Mouse (Mus musculus) small intestine, adult 2 months (tissue): Measurements from ENCODE around the gene P3h2. TPM values are rescaled to one million over a fixed set of nuclear protein-coding genes. Genes with fewer than 3 reads are reported as not detected.

ENCODE experiments used
- H3K27ac ChIP-seq: fragments of 200-500 bp; 2 replicates; pipeline ENCODE4 v1.5.1; 2012; ENCODE audit warnings: low read depth, low read length, control low read depth, inconsistent platforms; ENCODE audit not compliant: insufficient read depth
- H3K27me3 ChIP-seq: fragments of 200-500 bp; 2 replicates; pipeline ENCODE4 v1.6.1; 2012; ENCODE audit warnings: mild to moderate bottlenecking, moderate library complexity, low read length, inconsistent platforms; ENCODE audit not compliant: control insufficient read depth, insufficient read depth
- H3K36me3 ChIP-seq: fragments of 200-500 bp; 2 replicates; pipeline ENCODE4 v1.6.1; 2012; ENCODE audit warnings: mild to moderate bottlenecking, low read length, control low read depth, inconsistent platforms; ENCODE audit not compliant: control insufficient read depth, insufficient read depth
- H3K4me1 ChIP-seq: fragments of 200-500 bp; 2 replicates; pipeline ENCODE4 v1.6.1; 2012; ENCODE audit warnings: low read length, inconsistent platforms, mixed read lengths; ENCODE audit not compliant: control insufficient read depth, insufficient read depth, insufficient read length
- H3K4me3 ChIP-seq: fragments of 200-500 bp; 2 replicates; pipeline ENCODE4 v1.5.1; 2012; ENCODE audit warnings: low read depth, mild to moderate bottlenecking, control low read depth, inconsistent platforms, low read length, moderate library complexity
- CTCF ChIP-seq: fragments of 200-500 bp; IDR thresholded peaks from 2 replicates; pipeline ENCODE4 v1.5.1; 2012; ENCODE audit warnings: low read depth, mild to moderate bottlenecking, control low read depth, inconsistent platforms, low read length, moderate library complexity, mixed read lengths; ENCODE audit not compliant: insufficient replicate concordance, insufficient read length; ENCODE audit errors: extremely low read depth
- POLR2A ChIP-seq: fragments of 200-500 bp; IDR thresholded peaks from 2 replicates; pipeline ENCODE4 v1.6.1; 2012; ENCODE audit warnings: low read depth, mild to moderate bottlenecking, control low read depth, inconsistent platforms, low read length, moderate library complexity
- WGBS: fragments of 180-500 bp; shearing (Covaris S2); methylation state at CpG from one replicate; pipeline ENCODE4 v1.1.7; 2018; 5-methylcytosine and 5-hydroxymethylcytosine counted together
- polyA plus RNA-seq: library from polyadenylated mRNA; depleted of rRNA; stranded (reverse); fragments of >200 nt; gene quantifications from 2 replicates; pipeline ENCODE4 v1.2.3, GENCODE M21; 2012

The P3h2 gene
- polyA plus RNA-seq, 1 experiment, result 2.0 TPM

DNA sequence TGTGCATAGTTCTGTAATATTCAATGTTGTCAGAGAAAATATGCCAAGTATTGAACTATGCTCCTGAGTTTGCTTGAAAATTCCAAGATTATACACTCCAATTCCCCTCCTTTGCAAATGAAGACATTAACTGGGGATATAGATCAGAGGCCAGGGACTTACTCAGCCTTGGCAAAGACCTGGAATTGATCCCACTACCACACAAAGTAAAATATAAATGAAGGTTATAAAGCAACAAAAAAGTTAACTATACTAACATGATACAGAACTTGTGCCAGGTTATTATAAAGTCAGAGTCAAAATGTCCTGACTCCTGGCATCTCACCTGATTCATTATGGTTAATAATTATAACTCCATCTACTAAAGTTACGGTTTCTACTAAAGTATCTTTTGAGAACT is 18.6 kb downstream of the P3h2 start:
- WGBS, result 88% methylated on average over 1 of the region's 1 CpGs
- Histone ChIP-seq H3K27me3 (no peaks in the 10 kb centered on the region), H3K4me1 (no peaks in the 10 kb centered on the region), H3K27ac (no peak overlapping the region), H3K4me3 (no peak overlapping the region), H3K36me3 (no peaks in the 10 kb centered on the region)
- TF ChIP-seq POLR2A (no peak), CTCF (no peak)

DNA sequence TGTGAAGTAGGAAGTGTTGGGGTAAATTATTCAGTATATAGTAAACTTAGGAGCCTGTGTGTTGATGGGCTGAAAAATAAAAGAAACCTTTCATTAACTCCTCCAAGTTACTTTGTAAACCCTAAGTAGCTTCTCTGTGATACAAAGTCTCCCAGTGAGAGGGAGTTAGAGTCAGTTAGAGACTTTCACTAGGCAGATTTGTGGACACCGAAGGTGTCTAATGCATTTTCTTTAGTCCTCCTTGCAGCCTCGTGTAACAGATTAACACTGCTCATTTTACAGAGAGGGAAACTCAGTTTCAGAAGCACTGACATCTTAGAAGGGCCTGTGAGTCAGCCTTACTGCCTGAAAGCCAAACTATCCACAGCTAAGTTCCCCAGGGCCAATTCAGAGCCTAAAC is 20.4 kb downstream of the P3h2 start:
- H3K27me3 ChIP-seq, result no peaks in the 10 kb centered on the region
- TF ChIP-seq POLR2A (no peak), CTCF (no peak)
- no peak overlapping the region for H3K27ac ChIP-seq
- H3K4me3 ChIP-seq, result no peak overlapping the region
- H3K36me3 ChIP-seq, result no peaks in the 10 kb centered on the region
- no peaks in the 10 kb centered on the region for H3K4me1 ChIP-seq
- WGBS, result 61% methylated on average over 2 of the region's 2 CpGs

DNA sequence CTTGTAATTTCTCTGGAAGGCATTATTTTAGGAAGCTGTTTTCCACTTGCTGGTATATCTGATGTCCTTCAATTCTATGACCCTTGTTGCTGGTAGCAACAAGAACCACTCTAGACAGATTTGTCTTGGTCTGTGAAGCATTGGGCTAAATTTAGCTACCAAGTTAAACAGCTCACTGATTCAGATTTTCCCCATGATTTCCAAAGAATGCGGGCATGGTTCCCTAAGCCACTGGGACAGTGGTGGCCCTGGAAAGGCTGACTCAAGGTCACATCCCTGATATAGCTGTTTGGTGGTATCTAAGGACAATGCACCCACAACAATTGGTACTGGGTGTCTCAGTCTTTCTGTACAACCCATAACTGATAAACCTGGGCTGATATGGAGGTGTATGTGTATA is 22.8 kb downstream of the P3h2 start:
- Histone ChIP-seq H3K27me3 (no peaks in the 10 kb centered on the region), H3K36me3 (no peaks in the 10 kb centered on the region), H3K4me1 (no peaks in the 10 kb centered on the region), H3K27ac (no peak overlapping the region), H3K4me3 (no peak overlapping the region)
- 60% methylated on average over 1 of the region's 1 CpGs for WGBS
- TF ChIP-seq POLR2A, result no peak
- TF ChIP-seq CTCF, result no peak

- no peak overlapping the region for H3K27ac ChIP-seq
Observed at GRCm38 (mm10) chr16:26082391-26082790, 23.2 kb downstream of the P3h2 start.

GRCm38 (mm10) chr16:26078923-26079351 is 26.6 kb downstream of the P3h2 start:
- TF ChIP-seq CTCF, result no peak
- H3K4me3 ChIP-seq, result no peak overlapping the region
- H3K4me1 ChIP-seq, result no peaks in the 10 kb centered on the region
- no peaks in the 10 kb centered on the region for H3K27me3 ChIP-seq
- no peaks in the 10 kb centered on the region for H3K36me3 ChIP-seq
- 40% methylated on average over 7 of the region's 7 CpGs for WGBS
- no peak overlapping the region for H3K27ac ChIP-seq

More at GRCm38 (mm10) chr16:26082391-26082790, 23.2 kb downstream of the P3h2 start:
- no peak overlapping the region for H3K4me3 ChIP-seq
- TF ChIP-seq POLR2A, result no peak
- no peak for TF ChIP-seq CTCF
- no peaks in the 10 kb centered on the region for H3K4me1 ChIP-seq
- no peaks in the 10 kb centered on the region for H3K27me3 ChIP-seq
- H3K36me3 ChIP-seq, result no peaks in the 10 kb centered on the region

DNA sequence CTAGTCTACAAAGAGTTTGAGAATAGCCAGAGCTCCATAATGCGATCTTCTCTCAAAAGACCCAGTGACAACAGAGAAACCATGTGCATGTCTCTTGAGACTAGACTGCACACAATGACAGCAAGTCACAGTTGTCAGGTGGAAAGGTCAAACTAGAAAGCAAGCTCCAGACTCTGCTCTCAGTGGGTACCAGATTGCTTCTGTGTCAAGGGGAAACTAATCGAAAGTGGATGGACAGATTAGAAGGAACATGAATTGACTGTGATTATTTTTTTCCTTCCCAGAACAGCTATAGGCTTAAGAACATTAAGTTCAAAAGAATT is 27.5 kb downstream of the P3h2 start:
- H3K27ac ChIP-seq, result no peak overlapping the region
- TF ChIP-seq CTCF (no peak), POLR2A (no peak)
- 66% methylated on average over 2 of the region's 2 CpGs for WGBS
- no peaks in the 10 kb centered on the region for H3K4me1 ChIP-seq
- H3K4me3 ChIP-seq, result no peak overlapping the region
- no peaks in the 10 kb centered on the region for H3K36me3 ChIP-seq
- H3K27me3 ChIP-seq, result no peaks in the 10 kb centered on the region

DNA sequence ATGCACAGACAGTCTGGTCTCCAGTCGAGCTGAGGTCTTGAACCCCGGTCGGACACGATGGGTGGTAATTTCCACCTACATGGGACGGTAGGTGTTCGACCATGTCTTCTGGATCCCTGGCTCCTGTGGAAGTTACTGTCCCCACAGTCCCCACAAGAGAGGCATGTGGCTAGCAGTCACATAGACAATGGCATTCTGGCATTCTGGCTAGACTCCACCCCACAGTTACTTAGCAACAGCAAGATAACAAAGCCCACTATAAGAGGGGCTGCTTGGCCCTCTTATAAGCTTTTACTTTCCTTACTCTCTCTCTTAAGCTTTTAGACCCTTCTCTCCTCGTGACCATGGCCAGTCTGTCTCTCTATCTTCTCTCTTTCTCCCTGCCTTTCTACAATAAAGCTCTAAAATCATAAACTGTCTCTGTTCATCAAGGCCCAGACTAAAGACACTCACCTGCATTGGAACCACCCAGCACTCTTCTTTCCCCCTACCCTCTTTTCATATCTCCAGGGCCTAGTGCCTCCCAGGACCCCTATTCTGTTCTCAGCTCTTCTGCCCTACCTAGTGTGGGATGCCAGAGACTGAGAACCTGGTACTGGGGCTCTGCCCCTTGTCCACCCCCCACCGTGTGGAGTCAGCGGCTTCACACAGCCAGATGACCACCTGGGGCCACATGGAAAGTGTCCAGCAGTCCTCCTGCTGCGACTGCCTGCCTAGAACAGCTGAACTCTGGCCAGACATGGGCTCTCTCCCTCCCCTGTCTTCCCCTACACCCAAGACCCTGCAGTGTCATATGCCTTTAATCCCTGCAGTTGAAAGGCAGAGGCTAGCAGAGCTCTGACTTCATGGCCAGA is 28.1 kb downstream of the P3h2 start:
- H3K4me3 ChIP-seq, result no peak overlapping the region
- H3K27me3 ChIP-seq, result no peaks in the 10 kb centered on the region
- H3K27ac ChIP-seq, result no peak overlapping the region
- TF ChIP-seq CTCF, result no peak
- TF ChIP-seq POLR2A, result no peak
- 65% methylated on average over 10 of the region's 10 CpGs for WGBS
- H3K4me1 ChIP-seq, result no peaks in the 10 kb centered on the region
- H3K36me3 ChIP-seq, result no peaks in the 10 kb centered on the region
